Mouse (Mus musculus) testis, adult 2 months (tissue): ENCODE results near the gene Lztfl1.

Experiments used
- CTCF ChIP-seq: fragments of 200-500 bp; IDR thresholded peaks from 2 replicates; pipeline ENCODE4 v1.5.1; 2012; ENCODE audit warnings: low read depth, mild to moderate bottlenecking, inconsistent platforms, low read length, moderate library complexity; ENCODE audit not compliant: control insufficient read depth, insufficient read depth, insufficient replicate concordance
- POLR2A ChIP-seq: fragments of 200-500 bp; IDR thresholded peaks from 2 replicates; pipeline ENCODE4 v1.6.1; 2012; ENCODE audit warnings: low read depth, mild to moderate bottlenecking, inconsistent platforms, low read length, moderate library complexity; ENCODE audit not compliant: control insufficient read depth

- no peak for TF ChIP-seq CTCF
- TF ChIP-seq POLR2A, result no peak
Observed at GRCm38 (mm10) chr9:123688227-123688626, 29.3 kb downstream of the Lztfl1 start.
